ENCODE assay signal across 15 mouse cellular contexts in the genomic region with DNA sequence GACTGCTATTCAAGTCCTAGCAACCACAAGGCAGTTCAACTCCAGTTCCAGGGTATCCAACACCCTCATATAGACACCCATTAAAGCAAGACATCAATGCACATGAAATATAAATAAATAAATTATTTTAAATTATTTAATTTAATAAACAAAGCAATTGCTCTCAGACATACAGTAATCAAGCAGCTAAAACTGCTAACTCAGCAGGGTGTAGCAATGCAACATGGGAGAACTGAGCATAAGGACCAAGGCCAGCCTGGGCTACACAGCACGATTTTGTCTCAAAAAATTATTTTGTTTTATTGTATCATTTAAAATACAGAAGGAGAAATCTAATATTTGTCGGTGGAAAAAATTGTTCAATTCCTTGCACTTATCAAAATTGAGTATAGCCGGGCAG. TPM values are rescaled to one million over a fixed set of nuclear protein-coding genes. Genes with fewer than 3 reads are reported as not detected.
DNase-seq lines count a peak whose midpoint lies in the region; ATAC-seq lines count a peak whose summit lies in the region.
"Had no signal": no experiment of that assay in that cellular context is flagged by ENCODE, and none has a peak within 500 bp of the region (broad histone marks: within the 10 kb centered on the region; RNA-seq: fewer than 3 reads in every experiment).

No protein-coding gene starts in this region.

- intact Hi-C loops in left cerebral cortex, postnatal 10 days (cut with DNase I), result no loop called here

- no peaks in the 10 kb centered on the region for H3K27me3 ChIP-seq in hindbrain, embryonic 10.5 days (ENCODE audit: insufficient read depth, poor library complexity, severe bottlenecking)
- no peaks in the 10 kb centered on the region for H3K27me3 ChIP-seq in hindbrain, embryonic 11.5 days (ENCODE audit: control insufficient read depth, insufficient read depth, low read length)
- no peaks in the 10 kb centered on the region for H3K27me3 ChIP-seq in embryonic facial prominence, embryonic 15.5 days
- no peaks in the 10 kb centered on the region for H3K27me3 ChIP-seq in hindbrain, embryonic 14.5 days (ENCODE audit: control insufficient read depth, insufficient read depth, low read length)
- no peaks in the 10 kb centered on the region for H3K27me3 ChIP-seq in midbrain, embryonic 16.5 days (ENCODE audit: control insufficient read depth, insufficient read depth, low read depth, low read length)

- H3K9me3 ChIP-seq in hindbrain, embryonic 10.5 days, result no peaks in the 10 kb centered on the region
- no peaks in the 10 kb centered on the region for H3K9me3 ChIP-seq in hindbrain, embryonic 11.5 days (ENCODE audit: control insufficient read depth, low read length)
- no peaks in the 10 kb centered on the region for H3K9me3 ChIP-seq in embryonic facial prominence, embryonic 15.5 days (replicated peaks)
- H3K9me3 ChIP-seq in hindbrain, embryonic 14.5 days (ENCODE audit: control insufficient read depth, low read length), result no peaks in the 10 kb centered on the region
- no peaks in the 10 kb centered on the region for H3K9me3 ChIP-seq in midbrain, embryonic 16.5 days (replicated peaks; ENCODE audit: control insufficient read depth, low read length, poor library complexity, severe bottlenecking)

- H3K4me2 ChIP-seq in hindbrain, embryonic 11.5 days (replicated peaks; ENCODE audit: low read depth, low read length), result no peak overlapping the region
- no peak overlapping the region for H3K4me2 ChIP-seq in embryonic facial prominence, embryonic 15.5 days (replicated peaks)
- no peak overlapping the region for H3K4me2 ChIP-seq in hindbrain, embryonic 14.5 days (replicated peaks)
- no peak overlapping the region for H3K4me2 ChIP-seq in midbrain, embryonic 16.5 days (ENCODE audit: low read length)

- H3K36me3 ChIP-seq in hindbrain, embryonic 10.5 days, result peaks cover 28% of the 10 kb centered on the region
- peaks cover 2% of the 10 kb centered on the region; the same call in 1 of the 2 replicates for H3K36me3 ChIP-seq in hindbrain, embryonic 11.5 days (ENCODE audit: control insufficient read depth, insufficient read depth, low read length)
- H3K36me3 ChIP-seq in embryonic facial prominence, embryonic 15.5 days, result peaks cover 5% of the 10 kb centered on the region
- H3K36me3 ChIP-seq in hindbrain, embryonic 14.5 days (replicated peaks; ENCODE audit: control insufficient read depth, insufficient read depth), result peaks cover 16% of the 10 kb centered on the region
- H3K36me3 ChIP-seq in midbrain, embryonic 16.5 days (ENCODE audit: control insufficient read depth, insufficient read depth, low read length), result peaks cover under 1% of the 10 kb centered on the region; the same call in 1 of the 2 replicates

- 88% methylated on average over 3 of the region's 3 CpGs for WGBS in hindbrain, embryonic 10.5 days
- 94% methylated on average over 3 of the region's 3 CpGs for WGBS in hindbrain, embryonic 11.5 days
- whole genome bisulfite sequencing in embryonic facial prominence, embryonic 15.5 days, result 85% methylated on average over 3 of the region's 3 CpGs
- 89% methylated on average over 3 of the region's 3 CpGs for WGBS in hindbrain, embryonic 14.5 days
- 89% methylated on average over 3 of the region's 3 CpGs for WGBS in midbrain, embryonic 16.5 days

- H3K4me3 ChIP-seq in hindbrain, embryonic 10.5 days, result no peak overlapping the region
- H3K4me3 ChIP-seq in hindbrain, embryonic 11.5 days (ENCODE audit: low read depth, low read length), result no peak overlapping the region
- H3K4me3 ChIP-seq in embryonic facial prominence, embryonic 15.5 days (replicated peaks), result no peak overlapping the region
- H3K4me3 ChIP-seq in hindbrain, embryonic 14.5 days (replicated peaks; ENCODE audit: low read length), result no peak overlapping the region
- no peak overlapping the region for H3K4me3 ChIP-seq in midbrain, embryonic 16.5 days (ENCODE audit: low read depth, low read length)

- no peak for DNase-seq in hindbrain, embryonic 10.5 days (ENCODE audit: low spot score)
- no peak for DNase-seq in hindbrain, embryonic 11.5 days (ENCODE audit: low spot score)
- no peak for DNase-seq in hindbrain, embryonic 14.5 days (ENCODE audit: low spot score)
- no peak for DNase-seq in cerebellum, postnatal 25 days
- DNase-seq in left cerebral cortex, postnatal 10 days (ENCODE audit: extremely low spot score in 1 of 2, low spot score in 2 of 2), result no peak
- no peak for DNase-seq in left cerebral cortex, adult 18-20 months (ENCODE audit: low spot score in 2 of 2)
- DNase-seq: B cell, adult 2 months; cerebellum, adult 11 months; gastrocnemius, postnatal 10 days; kidney, adult 18-20 months; kidney, postnatal 4 days had no signal

- peaks cover 75% of the 10 kb centered on the region for H3K4me1 ChIP-seq in hindbrain, embryonic 10.5 days (replicated peaks)
- H3K4me1 ChIP-seq in hindbrain, embryonic 11.5 days (replicated peaks; ENCODE audit: control insufficient read depth, insufficient read depth, low read length), result peaks cover 7% of the 10 kb centered on the region
- H3K4me1 ChIP-seq in embryonic facial prominence, embryonic 15.5 days, result peaks cover 54% of the 10 kb centered on the region
- H3K4me1 ChIP-seq in hindbrain, embryonic 14.5 days (replicated peaks; ENCODE audit: control insufficient read depth, insufficient read depth, low read length), result peaks cover 53% of the 10 kb centered on the region
- H3K4me1 ChIP-seq in midbrain, embryonic 16.5 days (ENCODE audit: control insufficient read depth, insufficient read depth, low read length), result peaks cover 58% of the 10 kb centered on the region

- peak overlapping the region; percentile 45; the same call in 1 of the 2 replicates for H3K27ac ChIP-seq in hindbrain, embryonic 10.5 days
- no peak overlapping the region for H3K27ac ChIP-seq in hindbrain, embryonic 11.5 days (ENCODE audit: low read depth, low read length)
- H3K27ac ChIP-seq in embryonic facial prominence, embryonic 15.5 days (replicated peaks), result peak overlapping the region; percentile 48; the same call in 1 of the 2 replicates
- peak overlapping the region; percentile 96 for H3K27ac ChIP-seq in hindbrain, embryonic 14.5 days
- peak overlapping the region; percentile 93 for H3K27ac ChIP-seq in midbrain, embryonic 16.5 days (ENCODE audit: low read length)
- H3K27ac ChIP-seq: liver, embryonic 14.5 days had no signal

- no peak overlapping the region for H3K9ac ChIP-seq in hindbrain, embryonic 11.5 days (ENCODE audit: low read depth, low read length)
- H3K9ac ChIP-seq in embryonic facial prominence, embryonic 15.5 days, result no peak overlapping the region
- H3K9ac ChIP-seq in hindbrain, embryonic 14.5 days, result no peak overlapping the region
- H3K9ac ChIP-seq in midbrain, embryonic 16.5 days (ENCODE audit: low read depth, low read length), result no peak overlapping the region
- H3K9ac ChIP-seq: liver, embryonic 14.5 days had no signal

- ATAC-seq in hindbrain, embryonic 11.5 days (ENCODE audit: low FRiP score), result no peak
- ATAC-seq in embryonic facial prominence, embryonic 15.5 days (ENCODE audit: insufficient number of reproducible peaks, low FRiP score, low TSS enrichment, low read depth), result no peak
- ATAC-seq in hindbrain, embryonic 14.5 days (ENCODE audit: low FRiP score), result no peak
- ATAC-seq in midbrain, embryonic 16.5 days, result no peak
- ATAC-seq: activated CD4-positive, CD25-positive, alpha-beta regulatory T cell, adult 4 months had no signal

RNA-seq across cellular contexts. Expression of a gene that starts 1.7 kb away (rescaled TPM):
- 187 and 223 TPM in 2 replicates for polyA plus RNA-seq in hindbrain, embryonic 10.5 days (2016; fragmentation: Nextera tagmentation; extraction: Ambion mirVana)
- 72.7 and 76.2 TPM in 2 replicates for polyA plus RNA-seq in hindbrain, embryonic 11.5 days (2014; fragmentation: Nextera tagmentation; extraction: Ambion mirVana)
- polyA plus RNA-seq in embryonic facial prominence, embryonic 15.5 days (2015; fragmentation: Nextera tagmentation; extraction: Ambion mirVana), result 110 and 122 TPM in 2 replicates
- 87.5 and 90.6 TPM in 2 replicates for polyA plus RNA-seq in hindbrain, embryonic 14.5 days (2014; fragmentation: Nextera tagmentation; extraction: Ambion mirVana)
- 153 and 158 TPM in 2 replicates for polyA plus RNA-seq in midbrain, embryonic 16.5 days (2015; fragmentation: Nextera tagmentation; extraction: Ambion mirVana)
- total RNA-seq in left cerebral cortex, postnatal 10 days (2021), result 100 to 1,000 TPM in 1 of 2 experiments, 10 to 100 TPM in 1; 98.0 to 110 TPM
- 10 to 100 TPM; 85.9 to 94.9 TPM for total RNA-seq in left cerebral cortex, adult 18-20 months (2021)

RNA-seq across cellular contexts. Expression of a gene that starts 1.7 kb away (rescaled TPM):
- polyA plus RNA-seq in hindbrain, embryonic 10.5 days (2016; fragmentation: Nextera tagmentation; extraction: Ambion mirVana), result 24.4 and 28.4 TPM in 2 replicates
- 13.9 and 18.7 TPM in 2 replicates for polyA plus RNA-seq in hindbrain, embryonic 11.5 days (2014; fragmentation: Nextera tagmentation; extraction: Ambion mirVana)
- 29.4 and 30.1 TPM in 2 replicates for polyA plus RNA-seq in embryonic facial prominence, embryonic 15.5 days (2015; fragmentation: Nextera tagmentation; extraction: Ambion mirVana)
- 15.9 and 16.0 TPM in 2 replicates for polyA plus RNA-seq in hindbrain, embryonic 14.5 days (2014; fragmentation: Nextera tagmentation; extraction: Ambion mirVana)
- polyA plus RNA-seq in midbrain, embryonic 16.5 days (2015; fragmentation: Nextera tagmentation; extraction: Ambion mirVana), result 20.0 and 22.3 TPM in 2 replicates
- 10 to 100 TPM; 17.8 to 19.0 TPM for total RNA-seq in left cerebral cortex, postnatal 10 days (2021)
- 10 to 100 TPM; 22.2 to 24.2 TPM for total RNA-seq in left cerebral cortex, adult 18-20 months (2021)

RNA-seq across cellular contexts. Expression of a gene that starts 24.6 kb away (rescaled TPM):
- polyA plus RNA-seq in hindbrain, embryonic 10.5 days (2016; fragmentation: Nextera tagmentation; extraction: Ambion mirVana), result 478 and 579 TPM in 2 replicates
- 314 and 331 TPM in 2 replicates for polyA plus RNA-seq in hindbrain, embryonic 11.5 days (2014; fragmentation: Nextera tagmentation; extraction: Ambion mirVana)
- 428 and 442 TPM in 2 replicates for polyA plus RNA-seq in embryonic facial prominence, embryonic 15.5 days (2015; fragmentation: Nextera tagmentation; extraction: Ambion mirVana)
- 430 and 454 TPM in 2 replicates for polyA plus RNA-seq in hindbrain, embryonic 14.5 days (2014; fragmentation: Nextera tagmentation; extraction: Ambion mirVana)
- 419 and 448 TPM in 2 replicates for polyA plus RNA-seq in midbrain, embryonic 16.5 days (2015; fragmentation: Nextera tagmentation; extraction: Ambion mirVana)
- total RNA-seq in left cerebral cortex, postnatal 10 days (2021), result 100 to 1,000 TPM; 251 to 269 TPM
- 100 to 1,000 TPM; 280 to 295 TPM for total RNA-seq in left cerebral cortex, adult 18-20 months (2021)

RNA-seq across cellular contexts. Expression of a gene that starts 35.1 kb away (rescaled TPM):
- 80.7 and 93.1 TPM in 2 replicates for polyA plus RNA-seq in hindbrain, embryonic 10.5 days (2016; fragmentation: Nextera tagmentation; extraction: Ambion mirVana)
- polyA plus RNA-seq in hindbrain, embryonic 11.5 days (2014; fragmentation: Nextera tagmentation; extraction: Ambion mirVana), result 82.7 and 85.0 TPM in 2 replicates
- 73.0 and 76.2 TPM in 2 replicates for polyA plus RNA-seq in embryonic facial prominence, embryonic 15.5 days (2015; fragmentation: Nextera tagmentation; extraction: Ambion mirVana)
- 123 and 135 TPM in 2 replicates for polyA plus RNA-seq in hindbrain, embryonic 14.5 days (2014; fragmentation: Nextera tagmentation; extraction: Ambion mirVana)
- 122 and 136 TPM in 2 replicates for polyA plus RNA-seq in midbrain, embryonic 16.5 days (2015; fragmentation: Nextera tagmentation; extraction: Ambion mirVana)
- total RNA-seq in left cerebral cortex, postnatal 10 days (2021), result 100 to 1,000 TPM; 356 to 358 TPM
- total RNA-seq in left cerebral cortex, adult 18-20 months (2021), result 100 to 1,000 TPM; 328 to 355 TPM

RNA-seq across cellular contexts. Expression of a gene that starts 37.2 kb away (rescaled TPM):
- polyA plus RNA-seq in hindbrain, embryonic 10.5 days (2016; fragmentation: Nextera tagmentation; extraction: Ambion mirVana), result 36.3 and 40.2 TPM in 2 replicates
- 26.3 and 27.6 TPM in 2 replicates for polyA plus RNA-seq in hindbrain, embryonic 11.5 days (2014; fragmentation: Nextera tagmentation; extraction: Ambion mirVana)
- 30.4 and 37.3 TPM in 2 replicates for polyA plus RNA-seq in embryonic facial prominence, embryonic 15.5 days (2015; fragmentation: Nextera tagmentation; extraction: Ambion mirVana)
- polyA plus RNA-seq in hindbrain, embryonic 14.5 days (2014; fragmentation: Nextera tagmentation; extraction: Ambion mirVana), result 23.4 and 26.5 TPM in 2 replicates
- polyA plus RNA-seq in midbrain, embryonic 16.5 days (2015; fragmentation: Nextera tagmentation; extraction: Ambion mirVana), result 27.9 and 30.4 TPM in 2 replicates
- total RNA-seq in left cerebral cortex, postnatal 10 days (2021), result 10 to 100 TPM; 28.1 to 31.1 TPM
- total RNA-seq in left cerebral cortex, adult 18-20 months (2021), result 10 to 100 TPM; 27.1 to 27.7 TPM
